Mouse (Mus musculus): ENCODE results near the gene Ewsr1. TPM values are rescaled to one million over a fixed set of nuclear protein-coding genes. Genes with fewer than 3 reads are reported as not detected.

Ewsr1 gene
- 818 and 2,156 TPM in 2 replicates for polyA plus RNA-seq (2012; rRNA removed)

GRCm38 (mm10) chr11:5098736-5099542, at the start of gene Ewsr1, which contains the start of gene Rhbdd3:
Gene Ewsr1, minus strand, starts transcription at chr11:5099266.
Gene Rhbdd3, plus strand, starts transcription at chr11:5098926.

GRCm38 (mm10) chr11:5065056-5065821, 33.8 kb downstream of the Ewsr1 start, which contains the start of gene Gas2l1:
Gene Gas2l1, minus strand, starts transcription at chr11:5065327.

GRCm38 (mm10) chr11:5057856-5058641, 41.0 kb downstream of the Ewsr1 start, which contains the start of gene Rasl10a:
Gene Rasl10a, plus strand, starts transcription at chr11:5058128.

Other genes starting within 250 kb of the Ewsr1 start
- 68.3 and 69.6 TPM in 2 replicates for gene Nf2, start 249.7 kb downstream of the Ewsr1 start, polyA plus RNA-seq (2012; rRNA removed)
- 64.9 and 65.5 TPM in 2 replicates for gene Nipsnap1, start 225.3 kb downstream of the Ewsr1 start, polyA plus RNA-seq (2012; rRNA removed)
- 56.6 and 58.4 TPM in 2 replicates for gene Thoc5, start 203.9 kb downstream of the Ewsr1 start, polyA plus RNA-seq (2012; rRNA removed)
- gene Nefh, start 151.2 kb downstream of the Ewsr1 start, polyA plus RNA-seq (2012; rRNA removed), result 0.58 and 0.79 TPM in 2 replicates
- gene Ap1b1, start 112.4 kb downstream of the Ewsr1 start, polyA plus RNA-seq (2012; rRNA removed), result 58.1 and 67.2 TPM in 2 replicates
- 0.50 and 0.76 TPM in 2 replicates for gene Rasl10a, start 41.1 kb downstream of the Ewsr1 start, polyA plus RNA-seq (2012; rRNA removed)
- 28.4 and 31.2 TPM in 2 replicates for gene Gas2l1, start 33.9 kb downstream of the Ewsr1 start, polyA plus RNA-seq (2012; rRNA removed)
- 20.6 and 31.5 TPM in 2 replicates for gene Rhbdd3, start 340 bp downstream of the Ewsr1 start, polyA plus RNA-seq (2012; rRNA removed)
- gene Emid1, start 53.0 kb upstream of the Ewsr1 start, polyA plus RNA-seq (2012; rRNA removed), result 10.1 and 12.7 TPM in 2 replicates
- gene Kremen1, start 162.3 kb upstream of the Ewsr1 start, polyA plus RNA-seq (2012; rRNA removed), result 8.3 and 14.2 TPM in 2 replicates